Mouse (Mus musculus) stomach, embryonic 14.5 days (tissue): ENCODE measurements around the gene Efnb1. TPM values are rescaled to one million over a fixed set of nuclear protein-coding genes. Genes with fewer than 3 reads are reported as not detected.

Experiments used
- ATAC-seq: fragments of 200-750 bp; cut with Nextera tagmentation; 2 replicates; pipeline ENCODE4 v1.8.0; 2017; ENCODE audit warnings: low read depth, moderate TSS enrichment; ENCODE audit not compliant: insufficient number of reproducible peaks, insufficient read depth, low FRiP score
- H3K27ac ChIP-seq: fragments of 300-500 bp; sonication (generic); 2 replicates; pipeline ENCODE4 v1.5.1; 2014; ENCODE audit warnings: mild to moderate bottlenecking, low read length, moderate library complexity, mixed read lengths
- H3K27me3 ChIP-seq: fragments of 300-500 bp; sonication (generic); 2 replicates; pipeline ENCODE4 v1.6.1; 2014; ENCODE audit warnings: low read length, control low read depth, mixed read lengths; ENCODE audit not compliant: control insufficient read depth, insufficient read depth
- H3K36me3 ChIP-seq: fragments of 300-500 bp; sonication (generic); 2 replicates; pipeline ENCODE4 v1.6.1; 2014; ENCODE audit warnings: mild to moderate bottlenecking, control low read depth, low read length, moderate library complexity, mixed read lengths; ENCODE audit not compliant: control insufficient read depth, insufficient read depth
- H3K4me1 ChIP-seq: fragments of 300-500 bp; sonication (generic); 2 replicates; pipeline ENCODE4 v1.6.1; 2014; ENCODE audit warnings: low read length, control low read depth, mixed read lengths; ENCODE audit not compliant: control insufficient read depth, insufficient read depth
- H3K4me2 ChIP-seq: fragments of 300-500 bp; sonication (generic); replicated peaks from 2 replicates; pipeline ENCODE4 v1.6.1; 2014; ENCODE audit warnings: low read depth, low read length, control low read depth
- H3K4me3 ChIP-seq: fragments of 300-500 bp; sonication (generic); 2 replicates; pipeline ENCODE4 v1.5.1; 2014; ENCODE audit warnings: low read depth, low read length, control low read depth
- H3K9ac ChIP-seq: fragments of 300-500 bp; sonication (generic); replicated peaks from 2 replicates; pipeline ENCODE4 v1.6.1; 2014; ENCODE audit warnings: low read depth, mild to moderate bottlenecking, control low read depth, low read length, moderate library complexity, mixed read lengths
- H3K9me3 ChIP-seq: fragments of 300-500 bp; sonication (generic); 2 replicates; pipeline ENCODE4 v1.6.1; 2016; ENCODE audit warnings: low read depth, low read length, control low read depth; ENCODE audit not compliant: control insufficient read depth
- WGBS: fragments of 180-500 bp; shearing (Covaris S2); extraction: QIAGEN DNeasy Blood & Tissue Kit; methylation state at CpG from one replicate; pipeline ENCODE4 v1.1.7; 2014; 5-methylcytosine and 5-hydroxymethylcytosine counted together
- polyA plus RNA-seq: library from polyadenylated mRNA; unstranded; fragments of >200 nt; fragmentation: Nextera tagmentation; extraction: Ambion mirVana; gene quantifications from 2 replicates; pipeline ENCODE4 v1.2.1, GENCODE M21; 2014

Efnb1 gene
- polyA plus RNA-seq, 1 experiment from 2014 or later = 24.7 TPM

- H3K27me3 ChIP-seq = no peaks in the 10 kb centered on the region
- no peak overlapping the region for H3K9ac ChIP-seq
- 48% methylated on average over 1 of the region's 1 CpGs for WGBS
- H3K4me1 ChIP-seq = no peaks in the 10 kb centered on the region
- no peak overlapping the region for H3K27ac ChIP-seq
- ATAC-seq = no peak
- no peak overlapping the region for H3K4me3 ChIP-seq
- no peaks in the 10 kb centered on the region for H3K9me3 ChIP-seq
- H3K36me3 ChIP-seq = no peaks in the 10 kb centered on the region
- no peak overlapping the region for H3K4me2 ChIP-seq
Observed at GRCm38 (mm10) chrX:99167014-99167413, 31.1 kb downstream of the Efnb1 start.

DNA sequence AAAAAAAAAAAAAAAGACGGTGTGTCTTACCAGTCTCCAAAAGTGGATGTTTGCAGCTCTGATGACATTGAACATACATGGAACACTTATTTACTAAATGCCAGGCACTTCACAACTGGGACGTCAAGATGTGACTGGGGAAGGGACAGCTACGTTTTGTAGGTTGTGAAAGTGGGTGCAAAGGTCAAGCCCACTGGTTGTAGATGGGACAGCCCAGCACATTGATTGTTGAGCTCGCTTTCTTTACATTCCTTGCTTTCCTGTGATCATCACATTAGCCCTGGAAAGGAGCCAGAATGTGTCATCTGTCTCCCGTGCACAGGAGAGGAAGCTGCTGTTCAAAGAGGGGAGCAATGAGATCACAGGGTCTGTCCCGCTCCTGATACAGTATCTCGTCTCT, 31.6 kb downstream of the Efnb1 start:
- H3K27ac ChIP-seq = no peak overlapping the region
- no peak overlapping the region for H3K4me2 ChIP-seq
- ATAC-seq = no peak
- WGBS = 46% methylated on average over 7 of the region's 7 CpGs
- no peak overlapping the region for H3K9ac ChIP-seq
- H3K4me3 ChIP-seq = no peak overlapping the region
- no peaks in the 10 kb centered on the region for H3K27me3 ChIP-seq
- no peaks in the 10 kb centered on the region for H3K36me3 ChIP-seq
- no peaks in the 10 kb centered on the region for H3K4me1 ChIP-seq
- H3K9me3 ChIP-seq = no peaks in the 10 kb centered on the region

- no peak overlapping the region for H3K4me2 ChIP-seq
- ATAC-seq = 0 out of 2 replicates have a peak, but pooled peaks have one; percentile 72
- peak overlapping the region; percentile 16; the same call in 1 of the 2 replicates for H3K27ac ChIP-seq
- 41% methylated on average over 5 of the region's 5 CpGs for WGBS
- no peaks in the 10 kb centered on the region for H3K9me3 ChIP-seq
- no peak overlapping the region for H3K9ac ChIP-seq
- no peaks in the 10 kb centered on the region for H3K27me3 ChIP-seq
- no peaks in the 10 kb centered on the region for H3K36me3 ChIP-seq
- H3K4me3 ChIP-seq = no peak overlapping the region
- no peaks in the 10 kb centered on the region for H3K4me1 ChIP-seq
Observed at GRCm38 (mm10) chrX:99172301-99172700, 36.4 kb downstream of the Efnb1 start.

GRCm38 (mm10) chrX:99185081-99185596, 49.2 kb downstream of the Efnb1 start:
- Histone ChIP-seq H3K9me3 (no peaks in the 10 kb centered on the region), H3K4me2 (no peak overlapping the region), H3K9ac (no peak overlapping the region), H3K27me3 (no peaks in the 10 kb centered on the region), H3K4me3 (no peak overlapping the region), H3K4me1 (no peaks in the 10 kb centered on the region), H3K27ac (no peak overlapping the region), H3K36me3 (no peaks in the 10 kb centered on the region)
- no peak for ATAC-seq
- 62% methylated on average over 9 of the region's 9 CpGs for WGBS

DNA sequence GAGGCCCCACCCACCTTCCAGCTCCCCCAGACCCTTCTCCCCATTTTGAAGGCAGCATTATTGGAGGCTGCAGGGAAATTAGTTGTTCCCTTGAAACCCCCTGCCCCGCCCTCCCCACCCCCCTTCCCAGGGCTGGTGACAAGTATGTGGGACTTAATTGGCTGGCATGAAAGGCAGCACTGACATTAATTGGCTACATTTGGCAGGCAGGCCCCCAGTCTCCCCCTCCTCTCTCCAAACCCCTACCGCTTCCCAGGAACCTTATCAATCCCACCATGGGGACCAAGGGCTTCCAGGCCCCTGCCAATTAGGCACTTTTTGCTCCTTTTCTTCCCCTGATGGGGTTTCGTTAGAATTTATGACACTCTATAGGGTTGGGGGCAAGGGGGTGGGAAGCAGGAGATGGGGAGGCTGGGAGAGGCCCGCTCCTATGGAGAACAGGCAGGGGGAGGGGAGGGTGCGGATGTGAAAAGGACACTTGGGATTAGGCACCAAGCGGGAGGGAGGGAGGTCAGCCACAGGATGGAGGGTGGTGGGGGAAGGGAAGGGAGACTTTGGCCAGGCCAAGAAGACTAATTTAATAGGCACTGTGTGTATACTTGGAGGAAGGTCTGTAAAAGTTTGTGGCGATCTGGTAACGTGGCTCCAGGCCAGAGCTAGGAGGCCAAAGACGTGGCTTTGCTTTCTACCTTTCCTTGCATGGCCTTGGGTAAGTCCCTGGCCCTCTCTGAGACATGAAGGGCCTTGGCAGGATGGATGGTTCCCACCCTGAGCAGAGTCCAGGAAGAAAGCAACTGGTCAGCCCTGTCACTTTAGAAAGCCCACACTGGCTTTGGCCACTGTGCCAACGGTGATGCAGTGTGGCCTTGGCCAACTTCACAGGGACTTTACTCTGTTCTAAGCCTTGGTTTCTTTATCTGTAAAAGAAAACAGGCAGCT, 50.8 kb downstream of the Efnb1 start:
- Histone ChIP-seq H3K9me3 (no peaks in the 10 kb centered on the region), H3K4me3 (no peak overlapping the region), H3K4me2 (no peak overlapping the region), H3K4me1 (no peaks in the 10 kb centered on the region), H3K36me3 (no peaks in the 10 kb centered on the region), H3K27me3 (no peaks in the 10 kb centered on the region), H3K9ac (no peak overlapping the region), H3K27ac (no peak overlapping the region)
- WGBS = 52% methylated on average over 10 of the region's 10 CpGs
- ATAC-seq = no peak

- no peaks in the 10 kb centered on the region for H3K4me1 ChIP-seq
Observed at GRCm38 (mm10) chrX:99191441-99192087, 55.6 kb downstream of the Efnb1 start.

GRCm38 (mm10) chrX:99196910-99197309, 61.0 kb downstream of the Efnb1 start:
- H3K4me2 ChIP-seq = no peak overlapping the region

More at GRCm38 (mm10) chrX:99191441-99192087, 55.6 kb downstream of the Efnb1 start:
- WGBS = 52% methylated on average over 10 of the region's 10 CpGs
- H3K9me3 ChIP-seq = no peaks in the 10 kb centered on the region
- no peak overlapping the region for H3K9ac ChIP-seq
- H3K4me2 ChIP-seq = no peak overlapping the region
- no peaks in the 10 kb centered on the region for H3K36me3 ChIP-seq
- ATAC-seq = no peak
- H3K27me3 ChIP-seq = no peaks in the 10 kb centered on the region
- no peak overlapping the region for H3K27ac ChIP-seq
- no peak overlapping the region for H3K4me3 ChIP-seq

GRCm38 (mm10) chrX:99198532-99198931, 62.6 kb downstream of the Efnb1 start:
- 51% methylated on average over 6 of the region's 9 CpGs for WGBS

More at GRCm38 (mm10) chrX:99196910-99197309, 61.0 kb downstream of the Efnb1 start:
- H3K9ac ChIP-seq = no peak overlapping the region
- 0 out of 2 replicates have a peak, but pooled peaks cover 6% of the 10 kb centered on the region for H3K4me1 ChIP-seq
- 53% methylated on average over 9 of the region's 9 CpGs for WGBS
- no peaks in the 10 kb centered on the region for H3K36me3 ChIP-seq
- no peaks in the 10 kb centered on the region for H3K27me3 ChIP-seq
- H3K9me3 ChIP-seq = no peaks in the 10 kb centered on the region
- no peak for ATAC-seq
- H3K4me3 ChIP-seq = no peak overlapping the region
- H3K27ac ChIP-seq = no peak overlapping the region

More at GRCm38 (mm10) chrX:99198532-99198931, 62.6 kb downstream of the Efnb1 start:
- Histone ChIP-seq H3K36me3 (no peaks in the 10 kb centered on the region), H3K27me3 (no peaks in the 10 kb centered on the region), H3K27ac (peak overlapping the region; percentile 27; the same call in 1 of the 2 replicates), H3K4me3 (0 out of 2 replicates have a peak overlapping the region, but pooled peaks have one; percentile 16), H3K4me2 (peak overlapping the region; percentile 39), H3K9ac (0 out of 2 replicates have a peak overlapping the region, but pooled peaks have one; percentile 10), H3K4me1 (0 out of 2 replicates have a peak, but pooled peaks cover 6% of the 10 kb centered on the region), H3K9me3 (no peaks in the 10 kb centered on the region)
- ATAC-seq = no peak
